Mouse (Mus musculus) granulocyte monocyte progenitor cell, adult 5-6 weeks (primary cell): ENCODE measurements around the gene Epo. TPM values are rescaled to one million over a fixed set of nuclear protein-coding genes. Genes with fewer than 3 reads are reported as not detected.

Experiments used
- ATAC-seq: replicated peaks from 2 replicates; pipeline ENCODE4 v1.8.0; 2016; ENCODE audit warnings: mild to moderate bottlenecking, moderate TSS enrichment, inconsistent platforms; ENCODE audit not compliant: poor library complexity, severe bottlenecking
- total RNA-seq, 2 experiments: library from RNA; stranded (forward) in 1 of 2; stranded (reverse) in 1 of 2; fragments of 200-712, 200-1000 nt in 1 of 2; fragments of >200 nt in 1 of 2; fragmentation: Nextera tagmentation in 1 of 2; gene quantifications; 2 replicates each; pipeline ENCODE4 v1.2.3; 2014 to 2017

Gene Epo
- total RNA-seq (2014; fragmentation: Nextera tagmentation), result not detected in 2 replicates
- total RNA-seq (2017), result not detected in 2 replicates

DNA sequence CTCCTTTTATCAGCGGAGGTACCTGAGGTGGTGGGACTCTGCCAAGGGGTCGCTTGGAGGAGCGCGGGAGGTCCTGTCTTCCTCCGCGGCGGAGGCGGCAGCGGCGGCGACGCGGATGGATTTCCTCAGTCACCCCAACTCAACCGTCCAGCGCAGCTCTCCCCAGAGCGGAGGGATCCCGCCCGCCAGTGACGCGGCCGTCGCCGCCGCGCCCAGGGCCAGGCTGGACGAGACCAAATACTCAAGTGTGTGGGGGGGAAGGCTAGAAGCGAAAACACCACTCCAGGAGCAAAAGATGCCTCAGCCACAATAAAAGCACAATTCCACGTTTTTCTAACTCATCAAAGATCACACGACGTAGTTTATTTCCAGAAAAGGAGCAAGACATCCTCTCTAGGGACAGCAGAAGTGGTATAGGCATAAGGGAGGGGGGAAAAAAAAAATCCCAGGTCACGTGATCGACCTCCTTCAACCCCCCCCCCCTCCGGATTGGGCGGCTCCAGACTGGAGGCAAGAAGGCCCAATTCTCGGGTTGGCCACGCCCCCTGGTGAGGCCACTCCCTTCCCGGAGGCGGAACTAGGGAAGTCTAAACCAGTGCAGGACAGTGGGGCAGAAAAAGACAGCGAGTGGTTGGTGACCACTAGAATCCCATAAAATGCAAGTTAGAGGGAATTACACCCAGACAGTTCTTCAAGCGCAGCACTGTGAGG is at the start of gene Epo, which contains the start of gene Gnb2:
TSS of gene Epo (minus strand) at position 126 of the 711 bp plus-strand sequence.
TSS of gene Gnb2 (minus strand) at position 394 of the 711 bp plus-strand sequence.
- ATAC-seq, result peak; percentile 73

DNA sequence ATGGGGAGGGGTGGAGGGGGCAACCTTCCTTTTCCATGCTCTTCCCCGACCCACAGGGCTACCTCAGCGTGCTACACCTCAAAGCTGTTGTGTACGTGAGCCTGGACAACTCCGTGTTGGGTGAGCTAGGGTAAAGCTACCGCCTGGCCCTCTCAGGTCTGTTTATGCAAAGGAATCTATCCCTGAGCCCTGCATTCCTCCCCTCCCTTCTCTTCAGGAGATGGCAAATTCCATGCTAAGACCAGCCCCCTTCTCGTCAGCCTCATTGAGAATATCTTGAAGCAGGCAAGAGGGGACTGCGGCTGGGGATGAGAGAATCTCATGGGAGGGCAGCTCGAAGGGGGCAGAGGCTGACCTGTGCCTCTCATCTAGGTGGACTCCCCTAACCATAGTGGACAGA is 49.7 kb upstream of the Epo start:
- no peak for ATAC-seq

DNA sequence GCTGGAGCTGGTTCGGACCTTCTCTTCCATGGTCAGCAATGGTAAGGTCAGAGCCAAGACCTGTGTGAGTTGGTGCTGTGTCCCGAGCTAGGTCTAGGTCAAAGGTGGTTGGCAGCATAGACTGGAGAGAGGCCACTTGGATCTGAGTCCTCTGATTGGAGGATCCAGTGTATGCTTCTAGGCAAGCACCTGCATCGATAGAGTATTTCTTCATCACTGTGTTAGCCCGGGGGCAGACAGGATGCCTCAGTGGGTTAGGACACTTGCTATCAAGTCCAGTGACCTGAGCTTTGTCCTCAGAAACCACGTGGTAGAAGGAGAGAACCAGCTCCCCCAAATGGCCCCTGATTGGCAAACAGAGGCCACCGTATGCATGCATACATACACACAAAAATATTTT is 47.2 kb upstream of the Epo start:
- ATAC-seq, result no peak

DNA sequence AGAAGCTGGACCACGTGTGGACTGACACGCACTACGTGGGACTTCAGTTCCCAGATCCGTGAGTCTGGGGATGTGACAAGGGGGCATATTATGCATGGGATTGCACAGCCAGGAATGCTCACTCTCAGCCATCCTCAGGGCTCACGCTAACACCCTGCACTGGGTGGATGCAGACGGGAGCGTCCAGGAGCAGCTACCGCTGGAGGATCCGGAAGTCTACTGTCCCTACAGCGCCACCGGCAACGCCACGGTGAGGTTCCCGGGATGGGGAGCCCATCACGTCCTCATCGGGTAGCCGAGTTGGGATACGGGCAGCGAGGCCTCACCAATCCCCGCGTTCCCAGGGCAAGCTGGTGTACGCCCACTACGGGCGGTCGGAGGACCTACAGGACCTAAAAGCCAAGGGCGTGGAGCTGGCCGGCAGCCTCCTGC is 41.4 kb upstream of the Epo start:
- no peak for ATAC-seq

DNA sequence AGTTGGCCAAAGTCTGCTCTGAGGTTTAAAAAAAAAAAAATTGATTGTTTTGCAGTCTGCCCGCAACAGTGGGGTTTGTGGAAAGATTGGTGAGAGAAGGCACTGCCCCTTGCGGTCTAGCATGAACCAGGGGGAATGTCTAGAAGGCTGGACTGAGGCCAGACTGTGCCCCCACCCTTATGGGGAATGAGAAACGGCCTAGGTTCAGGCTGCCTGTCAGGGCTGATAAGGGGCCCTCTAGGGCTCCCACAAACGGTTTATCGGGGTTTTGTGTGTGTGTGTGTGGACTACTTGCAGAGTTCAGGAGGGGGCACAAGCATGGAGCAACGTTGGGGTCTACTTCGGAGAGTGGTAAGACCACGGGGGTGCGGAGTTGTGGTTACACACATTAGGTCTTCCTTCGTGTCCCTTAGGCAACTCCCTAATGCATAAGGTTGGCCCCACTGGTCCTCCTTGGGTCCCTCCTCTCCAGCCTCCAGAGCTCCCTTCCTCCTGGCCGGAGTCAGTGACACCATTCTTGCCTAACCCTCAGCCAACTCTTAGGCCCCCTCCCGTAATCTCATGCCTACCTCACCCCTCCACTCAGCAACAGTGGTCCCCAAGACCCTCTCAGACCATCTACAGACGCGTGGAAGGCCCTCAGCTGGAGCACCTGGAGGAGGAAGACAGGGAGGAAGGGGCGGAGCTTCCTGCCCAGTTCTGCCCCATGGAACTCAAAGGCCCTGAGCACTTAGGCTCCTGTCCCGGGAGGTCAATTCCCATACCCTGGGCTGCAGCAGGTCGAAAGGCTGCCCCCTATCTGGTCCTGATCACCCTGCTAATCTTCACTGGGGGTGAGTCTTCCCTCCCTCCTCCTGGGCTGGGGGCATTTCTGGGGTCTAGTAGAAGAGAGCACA is 37.9 kb upstream of the Epo start:
- ATAC-seq, result peak; percentile 57

DNA sequence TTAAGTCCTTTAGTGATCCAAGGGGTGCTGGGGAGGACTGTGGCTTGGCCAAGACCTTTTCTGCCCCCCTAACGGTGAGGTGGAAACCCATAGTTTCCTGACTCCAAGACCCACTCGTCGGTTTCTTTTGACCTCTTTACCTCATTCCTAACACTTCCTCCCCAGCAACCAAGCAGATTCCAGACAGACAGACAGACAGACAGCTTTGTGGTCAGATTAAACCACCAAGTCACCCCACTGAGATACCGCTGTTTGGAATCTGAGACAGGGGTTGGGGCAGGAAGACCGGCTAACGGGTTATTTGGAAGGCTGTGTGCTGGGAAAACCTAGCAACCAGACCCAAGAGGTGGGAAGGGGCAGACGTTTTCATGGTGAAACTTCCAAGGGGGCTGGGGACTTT is 37.1 kb upstream of the Epo start:
- ATAC-seq, result peak; percentile 28; the same call in 1 of the 2 replicates

DNA sequence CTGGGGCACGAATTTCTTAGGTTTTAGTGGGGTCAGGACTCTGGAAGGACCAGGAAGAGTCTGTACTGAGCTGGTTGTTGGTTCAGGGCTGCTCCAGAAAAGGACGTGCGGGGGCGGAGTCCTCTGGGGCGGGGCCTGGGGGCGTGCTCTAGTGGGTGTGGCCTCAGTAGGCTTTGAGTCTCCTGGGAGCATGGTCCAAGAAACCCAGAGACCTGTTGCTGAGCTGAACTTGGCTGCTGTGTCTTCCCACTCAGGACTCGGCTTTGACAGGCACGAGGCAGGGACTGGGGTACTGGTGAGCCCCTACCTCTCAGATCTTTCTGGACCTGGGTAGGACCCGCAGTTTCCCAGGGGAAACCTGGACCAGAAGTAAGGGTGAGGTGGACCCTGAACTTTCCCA is 36.6 kb upstream of the Epo start, which contains the start of gene Tfr2:
TSS of gene Tfr2 (plus strand) at position 176 of the 400 bp plus-strand sequence.
- peak; percentile 74 for ATAC-seq

DNA sequence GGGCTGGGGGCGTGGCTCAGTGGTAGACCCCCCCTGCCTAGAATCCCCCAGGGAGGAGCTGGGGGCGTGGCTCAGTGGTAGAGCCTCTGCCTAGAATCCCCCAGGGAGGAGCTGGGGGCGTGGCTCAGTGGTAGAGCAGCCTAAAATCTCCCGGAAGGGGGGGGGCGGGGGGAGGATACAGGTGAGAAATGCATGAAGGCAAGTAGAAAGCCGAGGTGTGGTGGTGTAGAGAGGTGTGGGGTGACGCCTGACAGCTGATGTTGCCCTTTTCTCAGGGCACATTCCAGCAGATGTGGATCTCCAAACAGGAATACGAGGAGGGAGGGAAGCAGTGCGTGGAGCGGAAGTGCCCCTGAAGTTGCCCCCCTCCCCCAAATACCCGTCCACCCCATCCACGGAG is 36.0 kb upstream of the Epo start:
- no peak for ATAC-seq

DNA sequence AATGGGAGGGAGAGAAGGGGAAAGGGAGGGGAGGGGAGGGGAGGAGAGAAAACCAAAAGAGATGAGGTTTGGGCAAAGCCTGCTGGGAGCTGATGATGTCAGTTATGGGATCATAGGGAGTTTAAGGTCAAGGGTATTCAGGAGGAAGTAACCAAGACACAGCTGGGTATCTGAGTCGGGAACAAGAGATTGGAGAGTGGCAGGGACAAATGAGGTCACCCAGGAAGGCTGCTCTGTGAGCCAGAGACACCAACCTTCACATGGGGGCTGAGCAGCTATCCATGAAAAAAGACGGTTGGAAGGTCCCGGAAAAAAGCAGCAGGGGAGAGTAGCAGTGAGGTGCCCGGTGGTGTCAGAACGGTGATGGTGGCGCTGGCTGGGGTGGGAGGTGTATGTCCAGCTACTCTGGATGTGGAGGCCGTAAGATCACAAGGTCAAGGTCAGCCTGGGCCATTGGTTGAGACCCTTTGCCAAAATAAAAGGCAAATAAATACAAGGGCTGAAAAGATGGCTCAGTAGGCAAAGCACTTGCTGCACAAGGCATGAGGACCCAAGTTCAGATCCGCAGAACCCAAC is 35.3 kb upstream of the Epo start:
- no peak for ATAC-seq

DNA sequence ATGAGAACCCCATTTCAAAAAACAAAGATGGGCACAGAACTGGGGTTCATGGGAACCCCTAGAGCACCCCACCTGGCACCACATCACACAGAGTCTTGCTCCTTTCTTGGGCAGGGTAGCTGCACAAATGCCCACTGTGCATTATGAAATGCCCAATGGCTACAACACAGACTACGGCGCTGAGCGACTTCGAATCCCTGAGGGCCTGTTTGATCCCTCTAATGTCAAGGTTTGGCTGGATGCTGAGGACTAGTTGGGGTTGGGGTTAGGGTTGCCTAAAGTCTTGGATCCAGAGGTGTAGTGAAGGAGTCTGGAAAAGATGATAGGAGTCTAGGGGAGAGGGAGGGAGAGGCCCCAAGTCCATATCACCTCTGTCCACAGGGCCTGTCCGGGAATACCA is 33.4 kb upstream of the Epo start:
- ATAC-seq, result no peak

DNA sequence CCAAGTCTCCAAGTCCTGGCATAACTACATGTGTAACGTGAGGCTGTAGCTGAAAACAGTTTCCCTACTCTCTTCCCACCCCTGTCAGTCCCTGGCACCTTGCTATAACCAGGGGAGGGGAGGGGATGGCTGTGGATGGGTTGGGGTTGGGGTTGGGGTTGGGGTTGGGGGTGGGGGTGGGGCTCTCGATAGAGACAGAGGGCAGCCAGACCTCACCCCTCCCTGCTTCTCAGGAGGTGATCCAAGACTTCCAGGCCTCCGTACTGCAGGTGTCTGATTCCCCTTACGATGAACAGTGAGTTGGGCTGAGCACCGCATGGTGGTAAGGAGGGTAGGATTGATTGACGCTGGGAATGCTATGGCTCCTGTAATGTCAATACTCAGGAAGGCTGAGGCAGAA is 32.7 kb upstream of the Epo start:
- ATAC-seq, result no peak

DNA sequence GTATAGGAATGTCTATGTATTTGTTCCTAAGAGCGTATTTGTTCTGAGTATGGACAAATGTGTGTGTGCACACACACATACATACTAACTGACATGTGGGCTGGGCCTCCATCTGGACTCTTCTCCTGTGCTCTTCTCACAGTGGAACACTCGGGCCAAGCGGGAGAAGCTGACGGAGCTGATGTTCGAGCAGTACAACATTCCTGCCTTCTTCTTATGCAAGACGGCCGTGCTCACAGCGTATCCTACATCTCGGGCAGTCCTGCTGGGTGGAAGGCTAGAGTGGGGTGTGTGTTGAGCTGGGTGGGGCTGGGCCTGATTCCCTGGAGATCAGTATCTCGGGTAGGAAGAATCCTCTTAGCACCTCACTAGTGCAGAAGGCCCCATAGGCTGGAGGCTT is 29.9 kb upstream of the Epo start:
- ATAC-seq, result no peak

DNA sequence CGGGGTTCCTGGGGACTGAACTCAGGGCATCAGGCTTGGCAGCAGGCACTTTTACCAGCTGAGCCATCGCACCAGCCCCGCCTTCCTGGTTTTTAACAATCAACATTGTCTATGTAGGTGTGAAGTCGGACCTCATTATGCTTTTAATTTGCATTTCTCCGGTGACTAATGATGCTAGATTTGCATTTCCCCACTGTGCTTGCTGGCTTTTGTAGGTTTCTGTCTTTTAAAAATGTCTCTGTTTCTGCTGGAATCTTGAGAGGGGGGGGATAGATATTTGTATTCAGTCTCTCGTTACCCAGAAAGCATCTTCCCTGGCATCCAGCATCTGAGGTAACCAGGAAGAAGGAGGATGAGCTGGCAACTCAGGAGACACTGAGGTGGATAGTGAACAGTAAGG is 28.5 kb upstream of the Epo start:
- ATAC-seq, result no peak

DNA sequence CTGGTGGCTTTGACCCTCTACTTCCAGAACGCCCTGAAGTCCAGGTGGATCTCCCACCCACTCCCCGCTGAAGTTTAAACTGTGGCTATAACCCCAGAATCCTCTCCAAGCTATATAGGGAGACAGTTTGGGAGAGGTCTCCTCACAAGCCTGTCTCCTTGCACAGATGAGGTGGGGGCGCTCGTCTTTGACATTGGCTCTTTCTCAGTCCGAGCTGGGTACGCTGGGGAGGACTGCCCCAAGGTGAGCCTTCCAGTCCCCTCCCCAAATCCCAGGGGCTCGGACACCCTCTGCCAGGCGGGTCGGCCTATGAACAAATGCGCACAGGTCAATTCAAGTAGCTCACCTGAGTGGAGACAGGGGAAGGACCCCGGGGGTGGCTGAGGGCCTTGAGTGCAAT is 20.9 kb upstream of the Epo start:
- ATAC-seq, result no peak

DNA sequence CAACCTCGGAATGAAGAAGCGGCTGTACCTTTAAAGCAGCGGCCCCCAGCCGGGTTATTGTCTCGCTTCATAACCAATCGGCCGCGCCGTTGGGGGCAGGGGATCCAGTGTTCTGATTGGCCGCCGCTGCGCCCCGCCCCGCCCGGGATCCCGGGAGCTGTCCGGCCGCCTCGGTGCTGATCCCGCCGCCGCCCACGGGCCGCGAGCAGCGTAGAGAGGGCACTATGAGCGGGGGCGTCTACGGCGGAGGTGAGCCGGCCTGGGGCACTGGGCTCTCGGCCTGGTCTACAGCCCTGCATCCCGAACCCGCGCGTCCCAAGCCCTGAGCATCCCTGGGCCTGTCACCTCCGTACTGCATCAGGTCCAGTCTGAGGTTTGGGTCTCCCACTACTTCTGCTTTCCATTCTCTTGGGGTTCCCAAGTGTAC is 20.4 kb upstream of the Epo start, which contains the start of gene Actl6b:
TSS of gene Actl6b (plus strand) at position 107 of the 427 bp plus-strand sequence.
- peak; percentile 92 for ATAC-seq

DNA sequence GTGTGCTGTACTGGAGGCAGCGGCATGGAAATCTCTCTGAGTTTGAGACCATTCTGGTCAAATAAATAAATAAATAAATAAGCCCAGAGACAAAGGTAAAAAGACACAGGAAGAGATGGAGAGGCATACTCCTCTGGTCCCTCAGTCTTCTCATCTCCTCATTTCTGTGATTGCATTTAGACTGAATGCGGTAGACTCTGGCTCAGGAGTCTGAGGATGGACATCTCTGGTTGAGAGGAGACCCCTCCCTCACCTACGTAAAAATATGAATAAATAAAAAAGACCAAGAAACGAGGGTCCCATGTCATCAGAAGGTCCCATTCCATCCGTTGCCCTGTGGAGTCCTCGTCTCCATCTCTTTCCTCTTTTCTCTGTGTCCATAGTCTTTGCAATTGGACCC is 20.0 kb upstream of the Epo start:
- no peak for ATAC-seq

DNA sequence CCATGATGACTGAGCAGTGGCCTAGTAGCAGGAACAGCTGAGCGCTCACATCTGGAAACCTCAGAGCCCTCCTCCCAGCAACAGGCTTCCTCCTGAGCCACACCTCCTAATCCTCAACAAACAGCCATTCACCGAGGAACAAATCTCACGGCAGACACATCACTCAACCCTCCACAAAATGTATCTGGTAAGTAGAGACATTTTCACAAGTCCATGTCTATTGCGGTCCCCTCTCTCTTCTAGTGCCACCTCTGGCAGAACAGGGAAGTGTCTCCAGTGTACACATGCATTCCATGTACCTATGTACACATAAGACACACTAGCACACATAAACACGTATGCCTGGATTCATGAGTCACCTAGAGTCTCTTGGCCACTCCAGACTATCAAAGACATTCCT is 18.1 kb upstream of the Epo start:
- ATAC-seq, result 0 out of 2 replicates have a peak, but pooled peaks have one; percentile 41

DNA sequence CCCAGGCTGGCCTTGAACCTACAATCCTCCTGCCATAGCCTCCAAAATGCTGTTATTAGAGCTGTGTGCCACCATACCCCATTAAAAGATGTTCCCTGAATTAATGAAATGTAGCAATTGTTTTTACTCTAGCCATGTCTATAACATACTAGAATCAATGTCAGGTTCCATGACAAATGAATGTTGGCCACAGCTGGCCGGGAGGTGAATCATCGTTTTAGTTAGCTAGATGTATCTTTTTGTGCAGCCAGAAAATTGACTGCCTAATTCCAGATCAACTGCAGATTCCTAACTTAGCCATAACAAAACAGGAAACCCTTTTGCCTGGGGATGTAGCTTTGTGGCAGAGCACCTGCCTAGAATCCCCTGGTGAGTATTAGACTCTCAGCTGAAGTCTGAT is 16.8 kb upstream of the Epo start:
- ATAC-seq, result no peak

DNA sequence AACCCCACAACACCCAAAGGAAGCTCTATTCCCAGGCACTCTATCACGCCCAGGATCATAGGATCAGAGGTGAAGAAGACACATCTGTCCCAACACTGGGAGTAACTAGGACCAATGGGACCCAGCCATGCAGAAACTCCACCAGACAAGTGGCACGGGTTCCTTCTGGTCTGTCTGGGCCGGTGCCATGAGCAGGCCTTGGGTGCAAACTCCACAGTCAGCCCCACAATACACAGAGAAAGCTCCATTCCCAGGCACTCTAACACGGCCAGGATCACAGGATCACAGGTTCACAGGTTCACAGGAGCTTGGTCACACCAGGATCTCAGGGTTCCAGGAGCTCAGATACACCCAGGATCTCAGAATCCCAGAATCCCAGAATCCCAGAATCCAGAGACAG is 12.6 kb upstream of the Epo start:
- no peak for ATAC-seq

DNA sequence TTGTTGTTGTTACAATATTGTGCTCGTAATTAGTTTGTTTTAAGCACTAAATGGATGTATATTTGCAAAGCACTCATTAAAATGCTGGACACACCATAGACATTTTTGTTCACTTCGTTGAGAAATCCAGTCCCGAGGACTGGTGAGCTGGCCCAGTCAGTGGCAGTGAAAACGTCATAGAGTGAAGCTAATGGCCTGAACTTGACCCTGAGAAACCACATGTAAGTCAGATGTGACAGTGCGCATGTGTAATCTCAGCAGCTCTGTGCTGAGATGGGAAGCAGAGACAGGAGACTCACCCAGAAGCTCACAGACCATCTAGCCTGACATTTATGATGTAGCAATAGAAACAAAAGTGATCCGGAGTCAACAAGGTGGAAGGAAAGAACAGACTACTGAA is 11.9 kb upstream of the Epo start:
- no peak for ATAC-seq
